Mouse (Mus musculus): ENCODE measurements around the gene Nfe2. TPM values are rescaled to one million over a fixed set of nuclear protein-coding genes. Genes with fewer than 3 reads are reported as not detected.
"Not testable (repeated sequence)": the region's sequence is repeated elsewhere in the genome, so short reads cannot be mapped to it uniquely, and the experiment has no call there.

Gene Nfe2
- total RNA-seq, 2 experiments from 2014 or later, result not detected

DNA sequence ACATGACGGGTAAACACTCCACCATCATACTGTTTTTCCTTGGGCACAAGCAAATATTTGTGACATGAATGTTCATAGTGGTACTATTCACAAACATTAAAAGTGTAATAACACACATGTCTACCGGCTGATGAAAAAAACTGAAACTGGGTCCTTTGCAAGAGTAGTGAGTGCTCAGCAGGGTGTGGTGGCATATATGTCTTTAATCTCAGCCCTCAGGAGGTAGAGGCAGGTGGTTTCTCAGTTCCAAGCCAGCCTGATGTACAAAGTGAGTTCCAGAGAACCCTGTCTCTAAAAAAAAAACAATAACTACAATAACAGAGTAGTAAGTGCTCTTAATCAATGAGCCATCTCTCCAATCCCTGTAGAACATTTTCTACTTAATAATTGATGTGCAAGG lies 6.6 kb upstream of the Nfe2 start:
- Histone ChIP-seq H3K27ac (no peak overlapping the region), H3K4me3 (no peak overlapping the region)
- intact Hi-C loops (cut with DNase I), result no loop called here
- TF ChIP-seq CTCF (IDR thresholded peaks at IDR 0.05), result no peak
- no peak for DNase-seq (ENCODE audit: extremely low spot score in 1 of 2, low spot score in 2 of 2)

DNA sequence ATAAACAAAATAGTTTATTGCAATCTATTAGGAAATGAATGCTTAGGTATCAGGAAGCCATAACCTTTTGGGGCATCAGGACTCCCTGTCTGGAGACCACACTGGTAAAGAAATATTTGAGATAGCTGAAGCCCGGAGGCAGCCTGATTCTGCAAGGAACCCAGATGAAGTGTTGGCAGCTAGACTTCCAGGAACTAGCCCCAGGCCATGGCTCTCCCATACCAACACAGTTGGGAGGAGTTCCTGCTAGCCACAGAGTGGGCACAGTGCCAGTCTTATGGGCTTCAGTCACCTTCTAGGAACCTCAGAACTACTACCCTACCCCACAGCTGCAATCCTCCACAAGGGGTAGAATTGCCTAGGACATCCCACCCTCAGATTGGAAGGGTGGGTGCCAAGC lies 1.8 kb upstream of the Nfe2 start:
- no peak overlapping the region for H3K27ac ChIP-seq
- no peak for DNase-seq (ENCODE audit: extremely low spot score in 1 of 2, low spot score in 2 of 2)
- H3K4me3 ChIP-seq, result no peak overlapping the region
- no peak for TF ChIP-seq CTCF (IDR thresholded peaks at IDR 0.05)
- intact Hi-C loops (cut with DNase I), result no loop called here

DNA sequence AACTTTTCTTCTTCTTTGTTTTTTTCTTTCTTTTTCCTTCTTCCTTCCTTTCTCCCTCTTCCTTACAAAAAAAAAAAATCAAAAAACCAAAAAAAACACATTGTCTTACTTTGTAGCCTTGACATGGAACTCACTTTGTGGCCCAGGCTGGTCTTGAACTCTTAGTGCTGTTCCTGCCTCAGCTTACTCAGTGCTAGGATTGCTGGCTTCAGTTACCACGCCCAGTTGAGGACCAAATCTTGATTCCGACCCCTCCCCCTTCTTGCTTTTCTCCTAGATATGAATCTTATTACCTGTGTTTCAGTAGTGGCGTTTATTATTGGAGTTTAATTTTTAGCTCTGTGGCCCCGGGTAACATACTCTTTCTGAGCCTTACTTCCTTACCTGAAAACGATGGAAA lies 959 bp upstream of the Nfe2 start:
- Histone ChIP-seq H3K4me3 (no peak overlapping the region), H3K27ac (no peak overlapping the region)
- DNase-seq (ENCODE audit: extremely low spot score in 1 of 2, low spot score in 2 of 2), result no peak
- TF ChIP-seq CTCF (IDR thresholded peaks at IDR 0.05), result no peak
- intact Hi-C loops (cut with DNase I), result no loop called here

DNA sequence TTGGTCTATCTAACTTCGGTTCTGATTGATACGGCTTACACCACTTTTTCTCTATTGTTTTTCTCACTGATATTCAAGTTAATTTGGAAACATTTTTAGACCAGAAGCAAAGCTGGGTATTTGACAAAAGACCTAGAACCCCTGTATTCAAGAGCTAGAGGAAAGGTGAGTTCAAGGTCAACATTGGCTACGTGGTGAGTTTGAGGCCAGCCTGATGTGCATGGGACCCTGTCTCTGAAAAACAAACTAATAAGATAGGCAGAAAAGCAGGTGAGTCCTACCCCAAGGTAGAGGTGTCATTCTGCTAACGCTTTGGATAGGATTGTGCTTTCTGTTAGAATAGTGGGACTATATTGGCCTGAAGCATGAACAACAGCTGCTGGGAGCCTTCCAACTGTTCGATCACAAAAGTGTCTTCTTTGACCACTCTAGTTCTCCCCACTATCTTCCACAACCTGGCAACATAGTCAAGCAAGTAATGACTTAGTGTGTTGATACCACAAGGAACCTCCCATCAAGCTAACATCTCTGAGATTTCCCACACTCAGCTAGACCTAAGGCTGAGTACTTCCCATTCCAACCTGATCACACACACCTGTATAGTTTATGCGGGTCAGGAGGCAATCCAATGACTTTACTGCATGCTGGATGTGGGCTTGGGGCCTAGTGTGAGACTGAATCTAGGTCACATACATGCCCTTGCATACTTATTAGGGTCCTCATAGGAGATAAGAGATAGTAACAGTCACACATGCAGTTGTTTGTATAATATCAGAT lies 1.8 kb downstream of the Nfe2 start:
- no peak for DNase-seq (ENCODE audit: extremely low spot score in 1 of 2, low spot score in 2 of 2)
- Histone ChIP-seq H3K27ac (no peak overlapping the region), H3K4me3 (no peak overlapping the region)
- no peak for TF ChIP-seq CTCF (IDR thresholded peaks at IDR 0.05)
- intact Hi-C loops (cut with DNase I), result no loop called here

DNA sequence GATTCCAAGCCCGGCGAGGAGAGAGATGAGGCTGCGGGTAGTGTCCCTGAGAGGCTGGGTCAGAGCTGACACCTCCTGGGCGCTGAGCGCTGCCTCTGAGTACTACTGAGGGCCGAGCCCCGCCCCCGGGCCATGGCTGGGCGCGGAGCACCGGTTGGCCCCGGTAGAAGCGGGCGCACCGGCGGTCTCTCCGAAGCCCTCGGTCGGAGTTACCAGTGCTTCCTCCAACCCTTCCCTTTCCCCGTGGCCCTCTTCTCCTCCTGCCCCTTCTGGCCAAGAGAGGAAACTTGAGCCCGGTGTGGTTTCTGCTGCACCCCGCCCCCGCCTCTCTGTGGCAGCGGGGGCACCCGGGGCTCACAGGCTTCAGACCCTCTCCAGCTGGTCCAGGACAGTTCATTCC lies 3.0 kb downstream of the Nfe2 start:
- no peak for DNase-seq (ENCODE audit: extremely low spot score in 1 of 2, low spot score in 2 of 2)
- TF ChIP-seq CTCF (IDR thresholded peaks at IDR 0.05), result peak; percentile 5; the same call in 1 of the 2 replicates
- peak overlapping the region; percentile 29 for H3K4me3 ChIP-seq
- H3K27ac ChIP-seq, result no peak overlapping the region
- intact Hi-C loops (cut with DNase I), result no loop called here

DNA sequence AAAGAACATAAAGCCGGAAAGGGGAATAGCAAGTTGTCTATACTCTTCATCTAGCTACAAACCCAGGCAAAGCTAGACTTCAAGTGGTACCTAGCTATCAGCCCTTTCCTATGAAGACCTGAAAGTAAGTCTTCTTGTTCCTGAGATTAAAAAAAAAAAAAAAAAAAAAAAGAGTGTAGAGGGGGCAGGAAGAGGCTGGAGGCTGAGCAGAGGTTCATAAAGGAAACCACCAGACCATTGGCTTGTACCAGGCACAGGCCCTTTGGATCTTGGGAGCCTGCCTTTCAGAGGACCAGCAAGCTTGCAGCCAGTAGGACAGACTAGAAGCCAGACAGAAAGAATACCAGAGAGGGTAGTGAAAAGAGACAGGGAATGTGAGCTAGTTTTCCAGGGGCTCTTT lies 4.9 kb downstream of the Nfe2 start:
- intact Hi-C loops (cut with DNase I), result no loop called here
- no peak for DNase-seq (ENCODE audit: extremely low spot score in 1 of 2, low spot score in 2 of 2)
- no peak overlapping the region for H3K4me3 ChIP-seq
- no peak overlapping the region for H3K27ac ChIP-seq
- TF ChIP-seq CTCF (IDR thresholded peaks at IDR 0.05), result no peak

DNA sequence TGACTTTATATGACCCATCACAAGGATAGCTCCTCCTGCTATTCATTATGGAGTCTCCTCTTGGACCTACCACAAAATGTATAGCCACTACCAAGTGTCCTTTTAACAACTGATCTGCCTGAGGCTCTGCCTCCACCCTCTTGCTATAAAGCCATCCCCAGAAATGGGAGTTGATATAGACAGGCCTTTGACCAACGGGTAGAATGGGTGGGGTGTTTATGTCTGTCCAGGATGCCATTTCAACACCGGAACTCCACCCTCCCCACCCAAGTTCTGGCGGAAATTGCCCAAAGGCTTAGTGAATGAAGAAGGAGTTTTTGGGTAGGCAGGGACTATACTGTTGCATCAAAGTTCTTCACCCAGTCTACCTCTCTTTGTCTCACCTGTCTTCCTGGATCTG lies 5.5 kb downstream of the Nfe2 start:
- intact Hi-C loops (cut with DNase I), result no loop called here
- no peak overlapping the region for H3K27ac ChIP-seq
- H3K4me3 ChIP-seq, result no peak overlapping the region
- DNase-seq (ENCODE audit: extremely low spot score in 1 of 2, low spot score in 2 of 2), result no peak
- TF ChIP-seq CTCF (IDR thresholded peaks at IDR 0.05), result no peak

DNA sequence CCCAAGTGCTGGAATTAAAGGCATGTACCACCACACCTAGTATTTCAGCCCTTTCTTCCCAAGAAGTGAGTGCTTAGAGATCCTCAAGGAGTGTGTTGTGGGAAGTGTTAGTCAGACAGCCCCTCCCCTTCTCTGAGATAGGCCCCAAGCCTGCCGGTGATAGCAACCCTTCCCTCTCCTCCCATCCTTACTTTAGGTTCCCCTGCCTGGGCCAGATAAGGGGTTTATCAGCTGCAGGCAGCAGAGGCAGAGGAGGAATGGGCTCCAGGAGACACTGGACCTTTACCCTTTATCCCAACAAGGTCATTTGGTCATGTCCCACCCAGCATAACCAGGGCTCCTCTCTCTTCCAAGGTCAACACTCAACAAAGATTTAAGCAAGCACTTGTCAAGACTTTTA lies 6.6 kb downstream of the Nfe2 start:
- no peak for TF ChIP-seq CTCF (IDR thresholded peaks at IDR 0.05)
- intact Hi-C loops (cut with DNase I), result no loop called here
- H3K27ac ChIP-seq, result no peak overlapping the region

DNA sequence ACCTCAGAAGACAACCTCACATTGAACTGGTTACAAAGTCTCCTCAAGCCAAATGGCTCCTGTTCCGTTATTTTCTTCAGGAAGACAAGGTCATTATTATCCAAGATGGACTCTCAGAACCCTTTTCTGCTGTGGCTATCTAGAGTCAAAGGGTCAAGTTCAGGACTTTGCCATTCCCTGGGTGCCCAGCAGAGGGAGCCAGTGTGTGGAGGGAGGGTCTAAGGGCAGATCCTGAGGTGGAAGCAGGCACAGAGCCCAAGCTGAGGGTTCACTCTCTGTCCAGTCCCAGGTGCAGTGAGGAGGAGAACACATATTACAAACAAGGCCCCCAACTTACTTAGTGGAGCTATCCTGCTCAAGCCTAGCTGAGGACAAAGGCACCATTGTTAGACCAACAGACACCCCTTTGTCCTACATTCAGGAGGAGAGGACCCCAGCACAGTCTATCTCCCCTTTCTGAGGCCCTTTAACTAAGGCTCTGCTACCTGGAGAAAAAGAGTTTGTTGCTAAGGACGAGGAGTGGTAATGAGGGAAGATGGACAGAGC lies 7.9 kb downstream of the Nfe2 start:
- DNase-seq (ENCODE audit: extremely low spot score in 1 of 2, low spot score in 2 of 2), result peak in 1 of 2 experiments; percentile 48
- Histone ChIP-seq H3K4me3 (no peak overlapping the region), H3K27ac (no peak overlapping the region)
- peak; percentile 83 for TF ChIP-seq CTCF (IDR thresholded peaks at IDR 0.05)
- intact Hi-C loops (cut with DNase I), result no loop called here

More for the DNA sequence above, 6.6 kb downstream of the Nfe2 start:
- no peak overlapping the region for H3K4me3 ChIP-seq
- no peak for DNase-seq (ENCODE audit: extremely low spot score in 1 of 2, low spot score in 2 of 2)

DNA sequence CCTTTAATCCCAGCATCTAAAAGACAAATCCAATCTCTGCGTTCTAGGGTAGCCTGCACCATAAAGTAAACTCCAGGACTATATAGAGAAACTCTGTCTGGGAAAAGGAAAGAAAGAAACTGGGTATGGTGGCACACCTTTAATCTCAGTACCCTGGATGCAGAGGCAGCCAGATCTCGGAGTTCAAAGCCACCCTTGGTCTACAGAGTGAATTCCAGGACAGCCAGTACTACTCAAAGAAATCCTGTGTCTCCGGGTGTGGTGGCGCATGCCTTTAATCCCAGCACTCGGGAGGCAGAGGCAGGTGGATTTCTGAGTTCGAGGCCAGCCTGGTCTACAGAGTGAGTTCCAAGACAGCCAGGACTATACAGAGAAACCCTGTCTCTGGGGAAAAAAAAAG lies 8.7 kb downstream of the Nfe2 start:
- DNase-seq (ENCODE audit: extremely low spot score in 1 of 2, low spot score in 2 of 2); H3K27ac ChIP-seq; intact Hi-C loops (cut with DNase I); H3K4me3 ChIP-seq: not testable (repeated sequence)

DNA sequence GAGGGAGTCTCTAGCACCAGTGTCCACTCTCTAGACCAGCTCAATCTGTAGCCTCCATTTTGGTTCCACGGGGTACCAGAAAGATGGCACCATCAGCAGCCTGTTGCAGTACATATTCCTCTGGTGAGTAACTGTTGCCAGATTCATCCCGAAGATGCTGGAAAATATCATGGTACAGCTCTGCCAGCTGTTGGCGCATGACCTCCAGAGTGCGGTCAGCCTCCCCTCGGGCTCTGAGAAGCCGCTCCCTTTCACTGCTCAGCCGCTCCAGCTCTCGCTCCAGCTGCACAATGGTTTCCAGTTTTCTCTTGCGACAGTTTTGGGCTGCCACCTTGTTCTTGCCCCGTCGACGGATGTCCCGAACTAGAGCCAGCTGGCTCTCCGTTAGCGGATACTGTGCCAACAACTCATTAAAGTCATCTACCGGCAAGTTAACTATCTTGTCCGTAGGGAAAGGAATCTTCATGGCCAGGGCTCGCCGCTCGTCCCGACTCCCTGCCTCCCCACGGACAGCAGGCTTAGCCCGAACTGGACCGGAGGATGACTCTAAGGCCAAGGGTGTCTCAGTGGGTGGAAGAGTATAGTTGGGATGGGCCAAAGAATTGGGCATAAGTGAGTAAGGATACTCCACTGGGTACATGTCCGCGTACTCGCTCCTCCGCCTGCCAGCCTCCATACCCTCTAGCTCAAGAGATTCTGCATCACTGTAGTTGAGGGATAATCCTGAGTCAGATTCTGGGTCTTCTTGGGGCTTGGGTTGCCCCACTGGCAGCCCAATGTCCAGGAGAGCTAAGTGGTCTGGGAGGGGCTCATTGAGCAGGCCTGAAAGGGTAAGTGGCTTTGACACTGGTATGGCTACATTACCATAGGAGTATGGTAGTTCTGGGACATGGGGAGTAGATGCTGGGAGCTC lies 9.5 kb downstream of the Nfe2 start:
- DNase-seq (ENCODE audit: extremely low spot score in 1 of 2, low spot score in 2 of 2), result no peak
- intact Hi-C loops (cut with DNase I), result loop anchor here (1.0 kb wide), 1 partner anchor 59 kb away; no protein-coding TSS in a partner anchor
- no peak overlapping the region for H3K27ac ChIP-seq
- no peak for TF ChIP-seq CTCF (IDR thresholded peaks at IDR 0.05)
- H3K4me3 ChIP-seq, result no peak overlapping the region

DNA sequence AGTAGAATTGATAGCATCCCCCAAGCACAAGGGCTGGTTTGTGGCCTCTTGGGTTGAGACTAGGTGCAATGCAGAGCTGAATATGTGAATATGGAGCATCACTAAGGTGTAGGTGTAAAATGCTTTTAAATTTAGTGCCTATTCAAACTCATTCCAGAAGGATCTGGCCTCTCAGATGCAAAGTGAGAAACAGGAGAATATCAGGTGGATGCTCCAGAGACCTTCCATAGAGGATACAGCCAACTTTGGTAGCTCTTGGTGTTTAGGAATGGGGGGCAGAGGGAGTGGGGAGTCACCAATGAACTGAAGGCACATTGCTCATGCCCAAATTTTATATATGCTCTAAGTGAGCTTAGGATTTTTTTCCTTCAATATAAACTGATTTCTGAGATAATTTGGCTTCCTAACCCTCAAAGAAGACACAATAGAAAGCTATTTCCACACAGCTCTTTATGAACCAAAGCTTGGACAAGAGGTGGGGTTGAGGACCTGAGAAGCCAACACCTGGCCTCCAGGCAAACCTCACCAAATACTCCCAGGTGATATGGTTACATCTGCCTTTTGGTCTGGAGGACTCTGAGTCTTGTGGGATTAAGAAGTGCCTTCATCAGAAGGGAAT lies 10.3 kb downstream of the Nfe2 start:
- Histone ChIP-seq H3K27ac (no peak overlapping the region), H3K4me3 (no peak overlapping the region)
- DNase-seq (ENCODE audit: extremely low spot score in 1 of 2, low spot score in 2 of 2), result no peak
- TF ChIP-seq CTCF (IDR thresholded peaks at IDR 0.05), result no peak
- intact Hi-C loops (cut with DNase I), result loop anchor here (1.0 kb wide), 1 partner anchor 59 kb away; no protein-coding TSS in a partner anchor

Measured in left cerebral cortex, adult 2 months (tissue).